Mouse (Mus musculus): Measurements from ENCODE around the gene Mras. TPM values are rescaled to one million over a fixed set of nuclear protein-coding genes. Genes with fewer than 3 reads are reported as not detected.

Gene Mras
- polyA plus RNA-seq (2015; fragmentation: Nextera tagmentation; extraction: Ambion mirVana), result 13.9 and 22.4 TPM in 2 replicates

DNA sequence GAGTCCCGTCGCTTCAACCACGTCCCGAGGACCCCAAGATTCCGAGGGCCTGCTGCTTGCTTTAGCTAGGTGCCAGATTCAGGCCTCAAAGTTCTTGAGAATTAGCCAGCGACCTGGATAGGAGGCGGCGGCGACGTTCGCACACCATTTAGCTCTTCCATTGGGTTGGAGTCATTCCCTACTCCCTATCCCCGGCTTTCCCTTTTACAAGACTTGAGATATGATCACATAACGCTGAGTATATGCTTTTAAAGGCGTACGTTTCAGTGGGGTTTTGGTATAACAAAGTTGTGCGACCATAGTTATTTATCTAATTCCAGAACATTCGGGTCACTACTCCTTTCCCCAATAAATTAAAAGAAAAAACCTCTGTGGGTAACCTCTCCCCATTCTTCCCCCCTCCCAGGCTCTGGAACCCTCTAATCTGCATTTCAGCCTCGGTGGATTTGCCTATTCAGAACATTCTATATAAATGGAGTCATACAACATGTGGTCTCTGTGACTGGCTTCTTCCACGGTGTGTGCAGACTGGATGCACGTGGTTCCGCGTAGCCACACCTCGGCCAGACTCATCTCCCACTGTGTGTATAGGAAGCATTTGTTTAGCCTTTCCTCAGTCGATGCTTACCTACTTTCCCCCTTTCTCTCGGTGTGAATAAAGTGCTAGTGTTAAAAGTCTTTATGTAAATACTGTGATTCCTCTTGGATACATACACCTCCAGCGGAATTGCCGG is at the start of gene Mras:
Mras (minus strand) TSS at position 351 of the 734 bp plus-strand sequence.
- 10% methylated on average over 27 of the region's 27 CpGs for WGBS
- peak within 1 kb of the TSS; percentile 90 for H3K27ac ChIP-seq (ENCODE audit: low read length)
- no peaks in the 10 kb centered on the region for H3K27me3 ChIP-seq (replicated peaks; ENCODE audit: insufficient read depth, low read length)
- ATAC-seq, result peak; percentile 6
- peak within 1 kb of the TSS; percentile 74 for H3K4me3 ChIP-seq (ENCODE audit: low read depth, low read length)
- H3K4me2 ChIP-seq (replicated peaks; ENCODE audit: low read depth, low read length), result peak within 1 kb of the TSS; percentile 66
- TF ChIP-seq EP300 (IDR thresholded peaks at IDR 0.05), result no peak
- no peak for TF ChIP-seq CTCF (IDR thresholded peaks at IDR 0.05)
- peaks cover 8% of the 10 kb centered on the region; the same call in 1 of the 2 replicates for H3K4me1 ChIP-seq (ENCODE audit: insufficient read depth, low read depth, low read length)
- H3K36me3 ChIP-seq (ENCODE audit: insufficient read depth, low read length), result no peaks in the 10 kb centered on the region
- H3K9me3 ChIP-seq (ENCODE audit: low read length), result no peaks in the 10 kb centered on the region
- peak; percentile 49 for DNase-seq (ENCODE audit: low spot score)
- H3K9ac ChIP-seq (replicated peaks; ENCODE audit: low read depth), result peak within 1 kb of the TSS; percentile 76

DNA sequence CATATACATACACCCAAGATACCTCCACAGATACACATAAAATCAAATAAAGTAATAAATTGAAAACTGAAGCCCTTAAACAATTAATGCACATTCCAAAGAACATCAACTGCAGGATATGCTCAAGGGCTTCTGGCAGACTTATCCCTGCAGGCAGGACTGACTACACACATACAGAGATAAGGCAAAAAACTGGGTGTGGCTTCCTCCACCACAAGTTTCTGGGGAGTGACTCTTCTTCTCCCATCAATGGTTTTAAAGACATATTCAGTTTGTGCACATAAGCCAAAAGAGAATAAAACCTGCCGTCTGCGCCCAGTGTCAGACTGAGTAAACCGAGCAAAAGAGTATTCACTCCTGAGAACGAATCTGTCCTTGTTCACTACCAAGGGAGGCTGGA is 48.0 kb upstream of the Mras start:
- Histone ChIP-seq H3K4me1 (ENCODE audit: insufficient read depth, low read depth, low read length) (no peaks in the 10 kb centered on the region), H3K9me3 (ENCODE audit: low read length) (no peaks in the 10 kb centered on the region), H3K27me3 (replicated peaks; ENCODE audit: insufficient read depth, low read length) (no peaks in the 10 kb centered on the region), H3K9ac (replicated peaks; ENCODE audit: low read depth) (no peak overlapping the region), H3K4me2 (replicated peaks; ENCODE audit: low read depth, low read length) (no peak overlapping the region), H3K4me3 (ENCODE audit: low read depth, low read length) (no peak overlapping the region), H3K36me3 (ENCODE audit: insufficient read depth, low read length) (peaks cover 5% of the 10 kb centered on the region; the same call in 1 of the 2 replicates), H3K27ac (ENCODE audit: low read length) (no peak overlapping the region)
- ATAC-seq (no peak), DNase-seq (ENCODE audit: low spot score) (no peak)
- WGBS, result 94% methylated on average over 4 of the region's 4 CpGs
- TF ChIP-seq EP300 (IDR thresholded peaks at IDR 0.05) (no peak), CTCF (IDR thresholded peaks at IDR 0.05) (no peak)

DNA sequence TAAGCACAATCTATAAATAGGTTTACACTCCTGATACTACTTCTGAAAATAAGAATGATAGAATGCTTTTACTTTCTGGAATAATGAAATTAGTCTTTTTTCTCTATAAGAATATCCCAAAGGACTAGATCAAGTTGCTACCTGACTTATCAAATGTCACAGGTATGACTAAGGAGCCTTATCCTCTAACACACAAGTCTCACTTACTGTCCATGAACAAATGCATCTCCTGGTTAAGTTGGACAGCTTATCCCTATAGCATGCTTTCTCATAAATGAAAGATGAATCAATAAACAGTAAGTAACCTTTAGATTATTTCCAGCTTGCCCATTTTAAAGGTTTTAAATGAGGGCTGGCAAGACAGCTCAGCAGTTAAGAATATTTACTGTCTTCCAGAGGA is 47.5 kb upstream of the Mras start:
- H3K4me3 ChIP-seq (ENCODE audit: low read depth, low read length), result no peak overlapping the region
- DNase-seq (ENCODE audit: low spot score) (no peak), ATAC-seq (no peak)
- peaks cover 5% of the 10 kb centered on the region; the same call in 1 of the 2 replicates for H3K36me3 ChIP-seq (ENCODE audit: insufficient read depth, low read length)
- H3K27me3 ChIP-seq (replicated peaks; ENCODE audit: insufficient read depth, low read length), result no peaks in the 10 kb centered on the region
- no peak for TF ChIP-seq EP300 (IDR thresholded peaks at IDR 0.05)
- TF ChIP-seq CTCF (IDR thresholded peaks at IDR 0.05), result no peak
- no peak overlapping the region for H3K9ac ChIP-seq (replicated peaks; ENCODE audit: low read depth)
- no peaks in the 10 kb centered on the region for H3K4me1 ChIP-seq (ENCODE audit: insufficient read depth, low read depth, low read length)
- no peak overlapping the region for H3K27ac ChIP-seq (ENCODE audit: low read length)
- no peaks in the 10 kb centered on the region for H3K9me3 ChIP-seq (ENCODE audit: low read length)
- H3K4me2 ChIP-seq (replicated peaks; ENCODE audit: low read depth, low read length), result no peak overlapping the region

DNA sequence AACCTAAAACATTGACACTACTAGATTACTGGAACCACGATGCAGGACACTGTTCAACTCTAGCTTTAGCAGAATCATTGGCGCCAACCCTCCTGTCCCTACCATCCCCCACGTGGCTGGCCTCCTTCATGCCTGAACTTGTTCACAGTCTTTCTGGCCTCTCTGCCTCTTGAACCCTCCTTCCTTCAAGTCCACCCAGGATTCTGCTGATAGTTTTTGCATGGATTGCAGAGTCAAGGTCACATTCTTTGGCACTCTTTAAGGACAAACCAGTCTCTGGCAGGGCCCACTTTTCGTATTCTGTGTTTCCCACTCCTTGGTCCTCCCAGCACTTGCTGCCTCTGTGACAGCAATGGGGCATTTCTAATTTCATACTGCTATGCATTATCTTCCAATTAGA is 46.0 kb upstream of the Mras start:
- WGBS, result 77% methylated on average over 4 of the region's 4 CpGs
- DNase-seq (ENCODE audit: low spot score), result no peak
- H3K27ac ChIP-seq (ENCODE audit: low read length), result no peak overlapping the region
- no peaks in the 10 kb centered on the region for H3K4me1 ChIP-seq (ENCODE audit: insufficient read depth, low read depth, low read length)
- no peak overlapping the region for H3K9ac ChIP-seq (replicated peaks; ENCODE audit: low read depth)
- H3K9me3 ChIP-seq (ENCODE audit: low read length), result no peaks in the 10 kb centered on the region
- no peak for ATAC-seq
- no peak for TF ChIP-seq CTCF (IDR thresholded peaks at IDR 0.05)
- no peaks in the 10 kb centered on the region for H3K36me3 ChIP-seq (ENCODE audit: insufficient read depth, low read length)
- no peak overlapping the region for H3K4me3 ChIP-seq (ENCODE audit: low read depth, low read length)
- H3K27me3 ChIP-seq (replicated peaks; ENCODE audit: insufficient read depth, low read length), result no peaks in the 10 kb centered on the region
- H3K4me2 ChIP-seq (replicated peaks; ENCODE audit: low read depth, low read length), result no peak overlapping the region

DNA sequence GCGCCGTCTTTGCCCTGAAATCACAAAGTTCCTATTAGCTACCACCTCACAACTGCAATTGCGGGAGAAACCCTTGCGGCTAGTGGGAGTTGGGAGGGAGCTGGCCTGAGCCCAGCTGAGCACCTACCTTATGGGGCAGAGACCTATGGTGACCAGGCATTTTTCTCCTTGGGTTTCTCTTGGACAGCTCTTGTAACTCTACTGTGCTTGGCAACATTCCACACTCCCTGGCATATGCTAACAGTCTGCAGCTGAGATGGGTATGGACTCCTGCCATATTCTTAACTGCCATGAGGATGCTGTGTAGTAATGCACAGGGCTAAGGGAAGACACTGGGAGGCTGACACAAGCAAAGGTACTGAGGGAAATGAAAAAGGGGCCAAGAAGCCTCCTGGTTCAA is 43.6 kb upstream of the Mras start:
- no peak overlapping the region for H3K4me3 ChIP-seq (ENCODE audit: low read depth, low read length)
- no peaks in the 10 kb centered on the region for H3K27me3 ChIP-seq (replicated peaks; ENCODE audit: insufficient read depth, low read length)
- no peak for ATAC-seq
- H3K4me2 ChIP-seq (replicated peaks; ENCODE audit: low read depth, low read length), result no peak overlapping the region
- no peak overlapping the region for H3K9ac ChIP-seq (replicated peaks; ENCODE audit: low read depth)
- no peak for DNase-seq (ENCODE audit: low spot score)
- no peak overlapping the region for H3K27ac ChIP-seq (ENCODE audit: low read length)
- no peaks in the 10 kb centered on the region for H3K36me3 ChIP-seq (ENCODE audit: insufficient read depth, low read length)
- no peaks in the 10 kb centered on the region for H3K4me1 ChIP-seq (ENCODE audit: insufficient read depth, low read depth, low read length)
- H3K9me3 ChIP-seq (ENCODE audit: low read length), result no peaks in the 10 kb centered on the region
- 81% methylated on average over 4 of the region's 4 CpGs for WGBS
- TF ChIP-seq EP300 (IDR thresholded peaks at IDR 0.05) (no peak), CTCF (IDR thresholded peaks at IDR 0.05) (no peak)

DNA sequence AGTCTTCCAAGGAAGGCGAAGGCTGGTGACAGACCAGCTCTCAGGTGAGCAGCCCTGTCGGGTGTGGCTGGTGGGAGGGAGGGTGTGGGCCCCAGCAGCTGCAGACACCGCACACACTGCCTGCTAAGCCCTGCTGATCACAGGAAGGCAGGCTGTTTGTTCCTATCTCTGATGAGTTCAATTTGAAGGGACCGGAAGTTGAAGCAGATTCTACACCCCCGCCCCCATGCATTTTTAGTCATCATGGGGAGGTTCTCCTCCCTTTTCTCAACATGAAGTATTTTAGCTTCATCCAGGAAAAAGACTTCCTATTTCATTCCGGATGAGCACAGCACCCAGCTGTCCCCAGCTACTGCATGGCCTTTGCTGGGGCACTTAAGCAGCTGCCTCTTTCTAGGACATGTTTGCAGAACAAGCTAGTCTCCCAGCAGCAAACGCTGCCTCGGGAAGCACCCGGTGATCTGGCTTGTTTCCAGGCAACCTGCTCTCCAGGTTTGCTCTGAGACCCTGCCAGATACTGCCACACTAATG is 42.1 kb upstream of the Mras start:
- no peaks in the 10 kb centered on the region for H3K9me3 ChIP-seq (ENCODE audit: low read length)
- DNase-seq (ENCODE audit: low spot score) (peak; percentile 17), ATAC-seq (peak; percentile 30; the same call in 1 of the 2 replicates)
- H3K27me3 ChIP-seq (replicated peaks; ENCODE audit: insufficient read depth, low read length), result no peaks in the 10 kb centered on the region
- no peak overlapping the region for H3K4me3 ChIP-seq (ENCODE audit: low read depth, low read length)
- no peak overlapping the region for H3K4me2 ChIP-seq (replicated peaks; ENCODE audit: low read depth, low read length)
- H3K9ac ChIP-seq (replicated peaks; ENCODE audit: low read depth), result no peak overlapping the region
- TF ChIP-seq CTCF (IDR thresholded peaks at IDR 0.05) (no peak), EP300 (IDR thresholded peaks at IDR 0.05) (no peak)
- 38% methylated on average over 9 of the region's 9 CpGs for WGBS
- no peaks in the 10 kb centered on the region for H3K4me1 ChIP-seq (ENCODE audit: insufficient read depth, low read depth, low read length)
- no peak overlapping the region for H3K27ac ChIP-seq (ENCODE audit: low read length)
- H3K36me3 ChIP-seq (ENCODE audit: insufficient read depth, low read length), result no peaks in the 10 kb centered on the region
